In the genomic region with DNA sequence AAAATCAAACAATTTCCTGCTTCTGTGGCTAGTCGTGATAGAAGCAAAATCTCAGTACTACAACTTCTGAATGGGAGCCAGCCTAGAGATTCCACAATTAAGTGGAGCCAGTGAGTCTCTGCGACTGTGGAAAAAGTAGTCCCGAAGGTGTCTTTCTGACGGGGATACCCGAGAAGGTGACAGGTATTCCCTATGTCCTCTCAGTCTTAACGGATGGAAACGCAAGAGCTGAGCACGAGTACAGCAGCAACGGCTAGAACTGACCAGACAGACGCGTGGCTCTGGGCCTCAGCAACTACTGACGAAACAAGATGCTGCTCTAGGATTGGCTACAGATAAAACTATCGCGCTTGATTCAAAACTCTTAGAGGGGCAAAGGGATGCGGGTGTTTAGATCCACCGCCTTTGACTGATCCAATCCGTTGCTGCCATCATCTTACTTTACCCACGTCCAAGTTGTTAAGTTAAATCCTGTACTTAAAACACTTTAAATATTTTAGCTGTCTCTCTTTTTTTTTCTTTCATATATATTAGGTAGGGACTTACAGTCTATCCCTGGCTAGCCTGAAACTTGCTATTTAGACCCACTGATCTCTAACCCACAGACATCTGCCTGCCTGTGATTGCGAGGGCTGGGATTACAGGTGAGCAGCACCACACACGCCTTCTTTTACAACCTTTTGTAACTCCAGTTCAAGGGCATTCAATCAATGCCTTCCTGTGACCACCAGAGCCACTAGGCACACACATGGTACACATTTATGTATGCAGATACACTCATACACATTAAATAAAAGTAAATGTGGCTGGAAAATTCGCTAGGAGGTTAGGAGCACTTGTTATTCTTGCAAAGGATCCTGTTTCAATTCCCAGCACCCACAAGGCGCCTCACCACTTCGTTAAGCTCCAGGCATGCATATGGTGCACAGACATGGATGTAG, we compare ENCODE assay signal across 8 mouse cellular contexts. TPM values are rescaled to one million over a fixed set of nuclear protein-coding genes. Genes with fewer than 3 reads are reported as not detected.
DNase-seq lines count a peak whose midpoint lies in the region; ATAC-seq and TF ChIP-seq lines count a peak whose summit lies in the region.

A gene (minus strand): TSS at position 220 of the 941 bp plus-strand sequence.

- TF ChIP-seq POLR2A in cerebellum, adult 2 months (IDR thresholded peaks at IDR 0.05; ENCODE audit: borderline replicate concordance, insufficient read depth, low read length), result no peak

- H3K9me3 ChIP-seq in lung, embryonic 16.5 days (ENCODE audit: control insufficient read depth, low read length), result no peaks in the 10 kb centered on the region

- peak; percentile 85 to 92 for ATAC-seq in hematopoietic stem cell, adult 5-6 weeks (replicated peaks in 1 of 2; ENCODE audit: insufficient read depth in 1 of 2, low FRiP score in 2 of 2, low TSS enrichment in 1 of 2, low read depth in 1 of 2, poor library complexity in 2 of 2, severe bottlenecking in 2 of 2)
- peak; percentile 90 for ATAC-seq in lung, embryonic 16.5 days (ENCODE audit: low read depth)

- no peak for TF ChIP-seq CTCF in cerebellum, adult 2 months (IDR thresholded peaks at IDR 0.05; ENCODE audit: borderline replicate concordance, insufficient read depth, low read depth, low read length)

- WGBS in cerebellum, adult 2 months, result 8% methylated on average over 23 of the region's 23 CpGs
- WGBS in lung, embryonic 16.5 days, result 7% methylated on average over 23 of the region's 23 CpGs

- peak within 1 kb of the TSS; percentile 87 for H3K4me3 ChIP-seq in cerebellum, adult 2 months (replicated peaks; ENCODE audit: insufficient read depth, low read depth, low read length)
- H3K4me3 ChIP-seq in lung, embryonic 16.5 days (ENCODE audit: low read length), result peak within 1 kb of the TSS; percentile 100

- DNase-seq in MEL-GATA-1-ER (ENCODE audit: extremely low read depth, low read depth), result peak; percentile 83
- peak; percentile 84 to 86 for DNase-seq in cerebellum, adult 2 months
- peak; percentile 88 for DNase-seq in forelimb bud, embryonic 11.5 days (ENCODE audit: low read depth, low spot score)
- peak; percentile 87 for DNase-seq in layer of hippocampus, adult 9-10 months (ENCODE audit: low spot score)
- DNase-seq in ovary, postnatal 10 days (ENCODE audit: low spot score), result peak; percentile 42
- peak; percentile 62 to 70 for DNase-seq in thymus, postnatal 10 days (ENCODE audit: low spot score in 2 of 2)

- H3K9ac ChIP-seq in lung, embryonic 16.5 days (ENCODE audit: low read length), result peak within 1 kb of the TSS; percentile 95

- 0 out of 2 replicates have a peak within 1 kb of the TSS, but pooled peaks have one; percentile 8 for H3K27ac ChIP-seq in cerebellum, adult 2 months (ENCODE audit: insufficient read depth, low read length)
- peak within 1 kb of the TSS; percentile 97 for H3K27ac ChIP-seq in lung, embryonic 16.5 days (ENCODE audit: low read length)

- H3K36me3 ChIP-seq in lung, embryonic 16.5 days (ENCODE audit: control insufficient read depth, insufficient read depth, low read length), result 0 out of 2 replicates have a peak, but pooled peaks cover 2% of the 10 kb centered on the region

- no peaks in the 10 kb centered on the region for H3K27me3 ChIP-seq in cerebellum, adult 2 months (ENCODE audit: control insufficient read depth, insufficient read depth, low read length)
- H3K27me3 ChIP-seq in lung, embryonic 16.5 days (ENCODE audit: control insufficient read depth, insufficient read depth, low read depth, low read length), result no peaks in the 10 kb centered on the region

- peak within 1 kb of the TSS; percentile 93 for H3K4me2 ChIP-seq in lung, embryonic 16.5 days (ENCODE audit: low read depth, low read length)

- H3K4me1 ChIP-seq in cerebellum, adult 2 months (ENCODE audit: control insufficient read depth, insufficient read depth, low read length), result no peaks in the 10 kb centered on the region
- peaks cover 16% of the 10 kb centered on the region for H3K4me1 ChIP-seq in lung, embryonic 16.5 days (replicated peaks; ENCODE audit: control insufficient read depth, insufficient read depth, low read length)

RNA-seq across cellular contexts. Expression of the gene that starts here (rescaled TPM):
- polyA plus RNA-seq in cerebellum, adult 2 months (2012; rRNA removed), result 21.8 and 21.9 TPM in 2 replicates
- 291 and 379 TPM in 2 replicates for total RNA-seq in hematopoietic stem cell, adult 5-6 weeks (2017)
- polyA plus RNA-seq in lung, embryonic 16.5 days (2015; fragmentation: Nextera tagmentation; extraction: Ambion mirVana), result 101 and 111 TPM in 2 replicates

Comparison
In these comparisons a context has a peak if more than half of its experiments do, and no peak if none do; other contexts are left out.
1. Peak in every context shown above with its lines: DNase-seq, ATAC-seq, H3K4me3 ChIP-seq and H3K27ac ChIP-seq.